Mouse (Mus musculus): Measurements from ENCODE around the gene Vamp9.
A peak's percentile ranks its signal among the peaks of the same experiment; 100 is the strongest.

The Vamp9 gene

DNA sequence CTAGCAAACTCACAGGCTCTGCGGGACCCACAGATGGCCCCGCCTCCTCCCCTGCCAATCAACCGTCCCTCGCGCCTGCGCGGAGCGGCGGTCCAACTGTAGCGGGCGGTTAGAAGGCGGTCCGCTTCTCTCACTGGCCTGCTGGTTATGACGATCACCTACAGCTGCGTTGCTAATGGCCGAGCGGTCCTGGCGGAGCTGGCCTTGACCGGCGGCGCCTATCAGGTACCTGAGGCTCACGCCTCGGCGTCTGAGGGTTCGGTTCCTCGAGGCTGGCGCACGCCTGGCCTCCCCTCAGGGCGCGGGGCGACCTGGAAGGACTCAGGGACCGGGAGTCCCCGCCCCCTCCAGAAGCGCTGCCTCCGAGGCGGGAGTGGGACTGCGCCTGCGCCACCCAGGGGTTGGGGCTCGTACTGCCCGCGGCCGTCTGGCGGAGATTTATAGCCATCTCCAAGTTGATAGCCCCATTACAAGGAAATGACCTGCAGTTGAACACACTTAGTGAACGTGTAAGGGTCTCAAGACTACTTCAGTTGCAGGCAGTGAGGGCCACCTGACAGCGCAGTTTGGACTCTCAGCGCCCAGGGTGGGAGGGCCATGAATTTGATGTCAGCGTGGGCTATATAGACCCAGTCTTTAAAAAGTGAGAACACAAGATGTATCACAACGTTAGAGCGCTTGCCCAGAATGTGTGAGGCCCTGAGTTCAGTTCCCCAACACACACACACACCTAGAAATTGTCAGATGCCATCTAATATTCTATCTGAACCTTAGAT lies at the start of gene Vamp9:
TSS of gene Vamp9 (plus strand) at position 74 of the 776 bp plus-strand sequence.
- DNase-seq (ENCODE audit: low spot score), result peak; percentile 86

DNA sequence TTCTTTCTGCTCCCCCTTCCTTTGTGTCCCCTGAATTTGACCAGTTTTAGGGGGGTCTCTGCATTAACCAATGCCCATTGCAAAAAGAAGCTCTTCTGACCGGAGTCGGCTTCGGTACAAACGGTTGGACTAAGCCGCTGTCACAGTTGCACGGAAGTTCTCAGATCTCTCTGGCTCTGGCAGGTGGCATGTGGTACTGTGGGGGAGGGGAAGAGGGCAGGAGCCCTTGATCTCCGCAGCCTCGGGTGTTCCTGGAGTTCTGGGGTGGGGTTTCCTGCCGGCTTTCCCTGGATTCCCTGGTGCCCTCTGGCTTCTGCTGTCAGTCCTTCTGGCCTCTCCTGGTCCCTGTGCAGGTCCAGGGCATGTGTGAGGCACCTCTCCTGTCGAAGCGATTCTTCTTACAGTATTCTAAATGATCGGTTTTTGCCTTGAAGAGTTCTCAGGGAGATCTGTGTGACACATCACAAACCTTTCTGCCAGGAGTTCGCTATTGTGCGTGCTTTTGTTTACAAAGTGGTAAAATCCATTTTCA lies 48.9 kb upstream of the Vamp9 start:
- DNase-seq (ENCODE audit: low spot score), result no peak

DNA sequence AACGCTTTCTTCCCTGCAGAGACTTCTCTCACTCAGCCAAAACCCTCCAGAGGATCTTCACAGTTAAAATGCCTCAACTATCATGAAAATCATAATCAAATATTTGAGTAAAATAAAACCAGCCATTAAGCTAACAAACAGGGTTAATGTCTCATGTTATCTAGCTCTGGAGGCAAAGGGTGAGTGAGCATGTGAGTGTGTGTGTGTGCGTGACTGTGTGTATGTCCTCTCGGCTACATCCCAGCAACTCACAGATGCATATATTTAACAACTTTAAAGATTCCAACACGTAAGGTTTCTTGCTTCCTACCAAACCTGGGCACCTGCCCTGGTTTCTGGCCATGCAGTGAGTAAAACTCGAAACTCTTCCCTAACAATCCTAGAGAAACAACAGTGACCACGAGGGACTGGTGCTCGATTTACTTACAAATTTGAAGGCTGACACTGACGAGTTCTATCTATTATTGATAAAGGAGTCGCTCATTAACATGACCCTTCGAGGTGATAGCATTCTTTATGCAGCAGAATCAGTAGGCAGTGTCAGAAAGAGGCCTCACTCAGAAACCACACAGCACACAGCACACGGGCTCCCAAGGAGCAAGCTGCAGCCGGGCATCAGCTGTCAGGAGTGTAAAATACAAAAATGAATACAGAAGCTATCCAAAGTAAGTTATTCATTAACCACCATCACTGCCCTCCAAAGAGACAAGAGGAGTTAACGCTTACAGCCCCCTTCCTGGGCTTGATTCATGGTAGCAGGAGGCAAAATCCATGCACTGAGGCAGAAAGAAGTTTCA lies 46.2 kb upstream of the Vamp9 start:
- DNase-seq (ENCODE audit: low spot score), result no peak

DNA sequence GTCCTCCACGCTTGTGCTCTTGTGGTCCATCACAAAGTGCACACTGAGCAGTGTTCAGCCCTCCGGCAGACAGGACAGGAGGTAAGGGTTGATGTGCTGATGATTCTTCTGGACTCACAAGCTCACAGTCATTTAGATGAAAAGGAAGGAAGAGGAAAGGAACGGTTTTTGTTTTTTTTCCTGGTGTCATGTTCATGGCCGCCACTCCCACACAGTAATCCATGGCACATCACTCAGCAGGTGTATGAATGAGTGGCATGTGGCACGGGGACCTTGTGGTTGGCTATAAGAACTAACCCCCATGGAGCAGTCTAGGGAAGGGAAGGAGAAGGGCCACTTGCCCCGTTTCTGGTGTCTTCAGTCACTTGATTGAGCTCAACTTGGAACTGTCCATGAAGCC lies 44.2 kb upstream of the Vamp9 start:
- no peak for DNase-seq (ENCODE audit: low spot score)

GRCm38 (mm10) chr5:99863656-99864380 lies 42.2 kb upstream of the Vamp9 start:
- no peak for DNase-seq (ENCODE audit: low spot score)

DNA sequence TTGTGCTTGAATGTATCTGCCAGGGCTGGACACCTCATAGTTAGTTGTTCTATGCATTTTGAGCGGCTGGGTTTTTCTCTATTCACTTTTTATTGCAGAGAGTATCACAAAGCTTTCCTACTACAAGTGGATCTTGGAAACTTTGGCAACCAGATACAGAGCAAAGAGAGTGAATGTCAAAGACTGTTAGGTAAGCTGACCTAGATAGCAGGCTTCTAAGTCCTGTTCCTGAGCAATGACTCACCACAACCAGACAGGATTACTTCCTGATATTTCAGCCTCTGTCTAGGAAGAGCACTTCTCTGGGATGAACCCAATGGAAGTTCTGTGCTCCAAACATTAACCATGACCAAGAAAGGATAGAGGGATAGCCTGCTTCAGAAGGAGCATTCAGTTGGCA lies 40.3 kb upstream of the Vamp9 start:
- DNase-seq (ENCODE audit: low spot score), result no peak

GRCm38 (mm10) chr5:99868286-99868685 lies 37.8 kb upstream of the Vamp9 start:
- no peak for DNase-seq (ENCODE audit: low spot score)

DNA sequence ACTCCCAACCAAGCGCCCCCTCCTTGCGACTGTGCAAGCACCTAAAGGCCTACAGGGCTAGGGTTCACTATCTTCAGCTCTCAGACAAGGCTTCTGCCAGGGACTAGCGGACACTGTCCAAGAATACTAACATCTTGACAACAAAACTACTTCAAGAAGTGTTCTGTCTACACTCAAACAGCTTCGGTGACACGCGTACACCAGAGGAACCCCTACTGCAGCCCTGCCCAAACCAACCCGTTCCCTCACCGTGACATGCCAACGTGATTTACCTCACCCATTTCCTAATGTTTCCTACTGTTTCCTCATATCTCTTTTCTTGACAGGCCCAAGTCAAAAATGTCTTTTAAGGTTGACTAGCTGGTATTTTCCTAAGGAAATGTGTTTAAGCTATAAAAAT lies 37.1 kb upstream of the Vamp9 start:
- DNase-seq (ENCODE audit: low spot score), result no peak

GRCm38 (mm10) chr5:99877565-99877964 lies 28.5 kb upstream of the Vamp9 start:
- no peak for DNase-seq (ENCODE audit: low spot score)

- DNase-seq (ENCODE audit: low spot score), result no peak
Observed at GRCm38 (mm10) chr5:99882441-99882840, 23.6 kb upstream of the Vamp9 start.

DNA sequence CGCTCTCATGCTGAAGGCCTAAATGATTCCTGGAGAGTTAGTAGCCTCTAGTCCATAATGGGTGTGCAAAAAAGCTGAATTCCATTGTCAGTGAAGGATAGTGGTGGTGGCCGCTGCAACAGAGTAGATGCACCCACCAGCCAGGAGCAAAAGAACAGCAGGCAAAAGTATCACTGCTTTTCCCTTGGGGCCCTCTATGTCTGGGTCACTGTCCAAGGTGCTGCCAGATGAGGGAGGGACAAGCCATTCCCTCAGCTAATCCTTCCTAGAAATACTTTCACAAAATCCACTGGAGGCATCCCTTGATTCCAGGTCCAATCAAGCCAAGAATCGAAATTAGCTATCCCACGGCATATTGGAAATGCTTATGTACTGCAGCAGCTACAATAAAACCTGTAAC lies 22.0 kb upstream of the Vamp9 start:
- no peak for DNase-seq (ENCODE audit: low spot score)

DNA sequence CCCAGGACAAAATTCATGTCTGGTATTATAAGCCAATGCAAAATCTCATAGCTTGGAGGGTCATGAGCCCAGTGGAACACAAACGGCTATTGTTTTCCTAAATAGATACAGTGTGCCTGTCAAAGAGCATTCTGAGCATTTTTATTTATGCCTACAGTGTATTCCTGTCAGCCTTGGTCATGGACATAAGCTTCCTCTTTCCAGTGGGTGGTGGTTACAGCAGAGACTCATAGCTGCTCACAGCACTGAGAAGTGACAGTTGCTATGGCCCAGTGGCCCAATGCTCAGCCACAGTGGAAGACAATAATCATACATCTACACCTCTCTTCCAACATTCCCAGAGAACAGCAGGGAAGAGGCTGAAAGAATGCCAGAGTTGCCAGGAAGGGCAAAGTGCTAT lies 18.9 kb upstream of the Vamp9 start:
- DNase-seq (ENCODE audit: low spot score), result no peak

DNA sequence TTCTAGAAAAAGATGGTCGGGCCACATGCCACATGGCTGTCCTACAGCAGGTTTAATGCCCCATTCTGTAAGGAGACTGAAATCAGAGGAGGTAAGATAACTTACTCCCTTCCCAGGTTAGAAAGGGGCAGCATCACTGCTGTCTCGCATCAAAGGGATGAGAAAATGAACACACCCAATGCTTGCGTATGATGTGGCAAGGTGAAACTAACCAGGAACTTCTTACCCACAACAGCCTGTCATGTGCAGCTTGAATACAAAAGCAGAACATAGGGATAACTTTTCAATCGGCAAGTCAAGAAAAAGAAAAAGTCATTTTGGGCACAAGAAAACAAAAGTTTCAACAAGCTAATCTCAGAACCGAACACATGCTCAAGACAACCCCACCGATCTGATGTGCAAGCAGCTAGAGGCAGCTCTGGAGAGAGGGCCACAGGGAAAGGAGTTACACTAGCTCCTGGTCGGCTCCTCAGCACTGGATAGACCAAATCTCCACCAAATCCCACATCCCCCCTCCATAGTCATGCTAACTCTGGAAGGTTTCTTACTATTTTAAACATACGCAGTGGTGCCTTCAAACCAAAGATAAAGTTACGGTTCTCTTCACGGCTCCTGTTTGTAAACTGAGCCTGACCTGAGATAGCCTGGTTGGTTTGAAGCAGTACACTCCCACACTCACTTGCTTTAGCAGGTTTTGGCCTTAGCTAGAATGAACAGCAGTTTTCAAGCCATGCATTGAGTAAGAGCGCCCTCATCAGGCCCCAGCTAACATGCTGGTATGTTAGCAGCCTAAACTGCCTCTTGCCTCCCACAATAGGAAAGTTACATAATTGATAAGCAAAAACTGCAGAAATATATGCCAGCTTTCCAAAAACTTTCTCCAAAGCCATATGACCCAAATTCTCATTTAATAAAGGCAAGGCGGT lies 14.3 kb upstream of the Vamp9 start:
- peak; percentile 30 for DNase-seq (ENCODE audit: low spot score)

DNA sequence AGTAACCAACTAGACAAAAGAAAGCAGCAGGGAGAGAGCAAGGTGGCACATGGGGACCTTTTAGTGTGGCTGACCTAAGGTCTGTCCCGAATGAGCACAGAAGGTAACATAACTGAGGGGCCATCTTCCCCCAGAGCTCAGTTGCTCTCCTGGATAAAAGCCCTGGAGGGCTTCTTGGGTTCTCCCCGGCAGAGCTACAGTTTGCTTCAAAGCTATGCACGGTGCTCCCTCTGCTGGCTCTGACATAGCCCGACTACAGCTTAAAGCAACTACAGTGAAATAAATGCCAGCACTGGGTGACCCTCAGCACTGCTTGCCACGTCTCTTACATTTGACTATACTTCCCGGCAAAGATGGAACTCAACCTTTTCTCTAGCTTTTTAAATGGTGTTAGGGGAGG lies 6.0 kb upstream of the Vamp9 start:
- peak; percentile 39 for DNase-seq (ENCODE audit: low spot score)

GRCm38 (mm10) chr5:99905731-99906130 lies 323 bp upstream of the Vamp9 start:
- DNase-seq (ENCODE audit: low spot score), result no peak

DNA sequence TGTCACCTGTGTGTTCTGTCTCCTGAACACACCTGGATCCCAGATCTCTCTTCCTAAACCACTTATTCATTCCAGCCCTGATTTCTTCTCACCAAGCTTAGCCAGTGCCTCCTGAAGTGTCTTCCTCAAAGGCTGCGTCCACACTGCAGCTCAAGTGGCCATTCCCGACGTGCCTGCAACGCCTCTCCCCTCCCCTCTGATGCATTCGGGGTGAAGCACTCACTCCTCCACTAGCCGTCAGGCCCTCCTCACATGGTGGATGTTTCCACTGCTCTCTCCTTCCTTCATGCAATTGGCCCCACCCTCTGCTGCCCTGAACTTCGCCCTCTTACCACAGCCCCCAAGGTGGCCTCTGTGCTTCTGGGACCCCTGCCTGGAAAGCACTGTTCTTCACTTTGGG lies 9.4 kb downstream of the Vamp9 start:
- no peak for DNase-seq (ENCODE audit: low spot score)

GRCm38 (mm10) chr5:99922033-99922432 lies 16.0 kb downstream of the Vamp9 start:
- no peak for DNase-seq (ENCODE audit: low spot score)

- DNase-seq (ENCODE audit: low spot score), result no peak
Observed at GRCm38 (mm10) chr5:99927951-99928350, 21.9 kb downstream of the Vamp9 start.

DNA sequence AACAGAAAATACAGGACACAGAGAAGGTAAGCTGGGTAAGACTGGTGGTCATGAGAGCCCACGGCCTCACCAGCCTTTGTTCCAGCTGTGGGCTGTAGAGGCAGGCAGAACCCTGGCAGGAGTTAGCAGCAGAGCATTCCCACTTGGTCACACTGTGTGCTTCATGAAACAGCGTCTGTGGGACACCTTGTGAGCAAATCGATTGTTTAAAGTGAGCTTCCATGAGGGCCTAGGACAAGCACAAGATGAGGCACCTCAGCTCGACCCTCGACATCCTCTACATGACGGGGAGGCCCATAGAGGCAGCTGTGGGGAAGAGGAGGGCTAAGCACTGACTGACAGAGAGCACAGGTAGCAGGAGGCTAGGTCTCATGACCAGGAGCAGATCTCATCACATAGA lies 25.9 kb downstream of the Vamp9 start:
- DNase-seq (ENCODE audit: low spot score), result no peak

GRCm38 (mm10) chr5:99939440-99939839 lies 33.4 kb downstream of the Vamp9 start:
- no peak for DNase-seq (ENCODE audit: low spot score)

GRCm38 (mm10) chr5:99941273-99941672 lies 35.2 kb downstream of the Vamp9 start:
- no peak for DNase-seq (ENCODE audit: low spot score)

Measured in layer of hippocampus, adult 9-10 months (tissue).